Mouse (Mus musculus): Measurements from ENCODE around the gene 2310011J03Rik. TPM values are rescaled to one million over a fixed set of nuclear protein-coding genes. Genes with fewer than 3 reads are reported as not detected.

2310011J03Rik gene
- polyA plus RNA-seq, 1 experiment from 2014 or later = 49.2 TPM

DNA sequence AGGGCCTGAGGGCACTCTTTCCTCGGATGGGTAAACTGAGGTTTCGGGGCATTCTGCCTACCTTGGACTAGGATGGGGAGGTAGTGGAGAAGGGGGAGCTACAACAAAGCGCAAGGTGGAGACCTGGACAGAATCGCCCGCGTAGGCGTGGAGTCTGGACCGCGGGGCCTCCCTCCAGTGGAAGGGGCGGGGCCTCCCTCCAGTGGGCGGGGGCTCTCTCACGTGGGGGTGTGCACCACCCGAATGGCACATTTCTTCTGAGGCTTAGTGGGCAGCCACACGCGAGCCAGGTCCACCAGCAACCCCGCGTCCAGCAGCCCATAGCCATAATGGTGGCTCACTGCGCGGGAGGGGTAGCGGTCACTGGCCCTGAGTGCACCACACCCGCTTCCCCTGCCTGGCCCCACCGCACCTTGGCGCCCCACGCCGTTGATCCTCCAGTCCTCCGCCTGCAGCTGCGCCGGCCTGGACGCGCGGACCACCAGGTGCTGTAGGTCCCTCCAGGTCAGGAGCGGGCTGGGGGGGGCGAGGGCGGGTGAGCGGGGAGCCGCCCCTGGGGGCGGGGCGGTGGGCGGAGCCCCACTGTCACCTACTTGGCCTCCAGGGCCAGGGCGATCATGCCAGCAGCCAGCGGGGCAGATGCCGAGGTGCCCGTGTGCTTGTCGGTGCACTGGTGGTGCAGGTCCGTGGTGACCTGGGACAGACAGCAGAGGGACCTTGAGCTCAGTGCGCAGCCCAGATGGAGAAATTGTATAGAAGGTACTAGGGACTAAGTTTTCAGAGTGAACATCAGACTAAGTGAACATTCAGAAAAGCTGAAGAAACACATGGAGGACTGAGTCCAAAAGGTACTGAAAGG is 3.2 kb upstream of the 2310011J03Rik start:
- WGBS = under 1% methylated on average over 39 of the region's 46 CpGs
- H3K27me3 ChIP-seq (ENCODE audit: control insufficient read depth, insufficient read depth, low read depth, low read length) = no peaks in the 10 kb centered on the region
- peak overlapping the region; percentile 95 for H3K4me2 ChIP-seq (ENCODE audit: low read depth, low read length)
- peaks cover 12% of the 10 kb centered on the region for H3K4me1 ChIP-seq (replicated peaks; ENCODE audit: control insufficient read depth, insufficient read depth, low read length)
- peaks cover 3% of the 10 kb centered on the region; the same call in 1 of the 2 replicates for H3K36me3 ChIP-seq (ENCODE audit: control insufficient read depth, insufficient read depth, low read length)
- H3K9ac ChIP-seq (ENCODE audit: low read length) = peak overlapping the region; percentile 70
- H3K27ac ChIP-seq (ENCODE audit: low read length) = peak overlapping the region; percentile 20; the same call in 1 of the 2 replicates
- peak overlapping the region; percentile 62 for H3K4me3 ChIP-seq (ENCODE audit: low read length)
- H3K9me3 ChIP-seq (ENCODE audit: control insufficient read depth, low read length) = no peaks in the 10 kb centered on the region
- peak; percentile 40 for ATAC-seq (ENCODE audit: low read depth)

DNA sequence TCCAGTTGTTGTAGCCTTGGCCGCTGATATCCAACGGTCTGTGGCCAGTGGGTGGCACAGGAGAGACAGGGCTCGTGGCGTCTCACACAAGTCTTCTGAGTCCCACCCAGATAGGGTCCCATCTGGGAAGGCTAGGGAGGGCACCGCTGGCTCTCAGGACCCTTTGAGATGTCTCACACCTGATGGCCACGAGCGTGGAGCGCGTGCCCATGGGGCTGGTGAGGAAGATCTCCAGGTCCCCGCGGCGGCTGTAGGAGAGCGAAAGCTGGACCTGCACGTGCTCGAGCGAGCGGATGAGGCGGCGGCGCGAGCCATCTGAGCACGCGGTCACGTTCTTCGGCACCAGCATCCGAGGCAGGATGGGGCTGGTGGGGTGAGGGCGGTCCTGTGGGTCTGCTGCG is 2.5 kb upstream of the 2310011J03Rik start:
- H3K27ac ChIP-seq (ENCODE audit: low read length) = no peak overlapping the region
- H3K4me3 ChIP-seq (ENCODE audit: low read length) = peak overlapping the region; percentile 62
- peak; percentile 11 for ATAC-seq (ENCODE audit: low read depth)
- 4% methylated on average over 28 of the region's 28 CpGs for WGBS
- H3K27me3 ChIP-seq (ENCODE audit: control insufficient read depth, insufficient read depth, low read depth, low read length) = no peaks in the 10 kb centered on the region
- peak overlapping the region; percentile 70 for H3K9ac ChIP-seq (ENCODE audit: low read length)
- H3K4me1 ChIP-seq (replicated peaks; ENCODE audit: control insufficient read depth, insufficient read depth, low read length) = peaks cover 12% of the 10 kb centered on the region
- no peaks in the 10 kb centered on the region for H3K9me3 ChIP-seq (ENCODE audit: control insufficient read depth, low read length)
- H3K36me3 ChIP-seq (ENCODE audit: control insufficient read depth, insufficient read depth, low read length) = peaks cover 6% of the 10 kb centered on the region; the same call in 1 of the 2 replicates
- peak overlapping the region; percentile 95 for H3K4me2 ChIP-seq (ENCODE audit: low read depth, low read length)

DNA sequence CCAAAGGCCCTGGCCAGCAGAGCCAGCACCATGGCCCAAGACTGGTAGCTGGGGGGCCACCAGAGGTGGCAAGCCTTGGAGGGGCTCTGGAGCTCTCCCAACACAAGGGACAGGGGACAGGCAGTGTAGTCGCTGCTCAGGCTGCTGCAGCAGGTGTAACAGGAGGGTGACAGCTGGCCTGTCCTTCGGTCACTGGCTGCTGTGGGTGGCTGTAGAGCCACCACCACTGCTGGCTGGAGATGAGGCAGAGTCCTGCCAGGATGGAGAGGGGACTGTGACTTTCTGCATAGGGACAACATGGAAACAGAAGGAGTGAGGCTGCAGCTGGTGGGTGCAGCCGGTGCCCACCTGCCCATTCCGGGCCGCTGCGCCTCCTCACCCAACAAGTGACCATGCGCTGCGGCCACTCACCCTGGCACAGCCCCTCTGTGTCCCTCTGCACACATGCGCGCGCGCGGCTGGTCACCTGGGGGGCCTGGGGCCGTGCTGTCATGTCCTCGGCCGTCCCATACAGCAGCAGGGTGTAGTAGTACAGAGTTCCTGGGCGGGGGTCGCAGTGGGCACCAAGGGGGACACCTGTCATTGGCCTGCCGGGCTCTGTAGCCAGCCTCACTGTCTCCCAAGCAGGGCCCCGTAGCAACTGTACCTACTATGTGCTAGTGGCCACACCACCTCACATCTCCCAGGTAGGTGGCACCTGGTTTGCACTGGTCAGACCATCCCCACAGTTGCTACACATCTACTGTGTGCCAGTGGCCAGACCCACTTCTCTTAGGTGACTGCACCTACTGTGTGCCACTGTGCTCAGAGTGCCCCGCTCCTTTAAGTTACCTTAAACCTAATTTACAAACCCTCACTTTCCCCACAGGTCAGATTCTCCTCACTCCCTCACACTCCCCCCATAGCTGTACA is 1.6 kb upstream of the 2310011J03Rik start:
- no peak for ATAC-seq (ENCODE audit: low read depth)
- H3K27ac ChIP-seq (ENCODE audit: low read length) = no peak overlapping the region
- H3K4me2 ChIP-seq (ENCODE audit: low read depth, low read length) = no peak overlapping the region
- no peak overlapping the region for H3K9ac ChIP-seq (ENCODE audit: low read length)
- H3K9me3 ChIP-seq (ENCODE audit: control insufficient read depth, low read length) = no peaks in the 10 kb centered on the region
- peaks cover 6% of the 10 kb centered on the region; the same call in 1 of the 2 replicates for H3K36me3 ChIP-seq (ENCODE audit: control insufficient read depth, insufficient read depth, low read length)
- peaks cover 13% of the 10 kb centered on the region for H3K4me1 ChIP-seq (replicated peaks; ENCODE audit: control insufficient read depth, insufficient read depth, low read length)
- H3K4me3 ChIP-seq (ENCODE audit: low read length) = no peak overlapping the region
- WGBS = 87% methylated on average over 21 of the region's 21 CpGs
- no peaks in the 10 kb centered on the region for H3K27me3 ChIP-seq (ENCODE audit: control insufficient read depth, insufficient read depth, low read depth, low read length)

DNA sequence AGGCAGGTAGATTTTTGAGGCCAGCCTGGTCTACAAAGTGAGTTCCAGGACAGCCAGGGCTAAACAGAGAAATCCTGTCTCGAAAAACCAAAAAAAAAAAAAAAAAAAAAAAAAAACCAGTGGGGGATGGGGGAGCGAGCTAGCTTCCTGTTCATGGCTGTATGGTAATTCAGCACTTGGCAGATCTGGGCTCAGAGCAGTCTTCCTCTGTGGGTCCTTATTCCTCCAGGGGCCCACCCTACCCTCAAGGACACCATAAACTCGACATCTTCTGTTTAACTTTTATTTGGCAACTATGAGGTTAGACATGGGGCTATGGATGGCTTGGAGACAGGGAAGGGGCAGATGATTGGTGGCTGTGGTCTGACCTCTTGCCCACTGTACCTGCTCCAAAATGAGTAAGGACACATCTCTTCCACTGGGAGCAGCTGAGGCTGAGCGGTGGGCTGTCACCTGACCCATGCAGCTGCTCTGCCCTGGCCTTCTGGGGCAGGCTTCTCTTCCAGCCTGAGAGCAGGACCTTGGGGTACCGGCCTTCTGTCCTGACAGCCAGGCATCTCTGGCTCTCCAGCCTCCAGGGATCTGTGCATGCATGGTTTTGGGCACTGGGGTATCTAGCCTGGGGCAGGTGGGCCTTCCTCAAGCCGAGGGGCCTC is 805 bp upstream of the 2310011J03Rik start:
- H3K27me3 ChIP-seq (ENCODE audit: control insufficient read depth, insufficient read depth, low read depth, low read length) = peaks cover 6% of the 10 kb centered on the region
- ATAC-seq (ENCODE audit: low read depth) = no peak
- no peak overlapping the region for H3K4me3 ChIP-seq (ENCODE audit: low read length)
- peaks cover 6% of the 10 kb centered on the region; the same call in 1 of the 2 replicates for H3K36me3 ChIP-seq (ENCODE audit: control insufficient read depth, insufficient read depth, low read length)
- H3K4me2 ChIP-seq (ENCODE audit: low read depth, low read length) = no peak overlapping the region
- peaks cover 21% of the 10 kb centered on the region for H3K4me1 ChIP-seq (replicated peaks; ENCODE audit: control insufficient read depth, insufficient read depth, low read length)
- 74% methylated on average over 6 of the region's 6 CpGs for WGBS
- H3K27ac ChIP-seq (ENCODE audit: low read length) = no peak overlapping the region
- no peaks in the 10 kb centered on the region for H3K9me3 ChIP-seq (ENCODE audit: control insufficient read depth, low read length)
- no peak overlapping the region for H3K9ac ChIP-seq (ENCODE audit: low read length)

DNA sequence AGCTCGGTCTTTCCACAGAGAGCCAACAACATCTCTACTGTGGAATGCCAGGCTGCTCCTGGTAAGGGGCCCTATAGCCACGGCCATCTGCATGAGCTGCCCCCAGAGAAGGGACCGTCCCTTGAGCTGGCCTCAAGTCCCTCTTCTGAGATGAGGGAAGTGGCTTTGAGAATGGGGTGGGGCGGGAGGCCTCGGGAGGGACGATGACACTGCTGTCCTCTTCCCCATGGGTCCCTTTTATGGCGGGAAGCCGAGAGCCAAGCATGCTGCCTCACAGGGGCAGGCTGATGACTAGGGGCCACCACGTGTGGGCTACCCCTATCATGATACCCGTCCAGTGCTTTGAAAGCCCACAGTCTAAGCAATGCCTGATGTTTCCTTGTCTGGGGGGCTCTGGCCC is 3.3 kb downstream of the 2310011J03Rik start:
- ATAC-seq (ENCODE audit: low read depth) = no peak
- peaks cover 36% of the 10 kb centered on the region for H3K4me1 ChIP-seq (replicated peaks; ENCODE audit: control insufficient read depth, insufficient read depth, low read length)
- H3K9ac ChIP-seq (ENCODE audit: low read length) = no peak overlapping the region
- peaks cover 47% of the 10 kb centered on the region for H3K27me3 ChIP-seq (ENCODE audit: control insufficient read depth, insufficient read depth, low read depth, low read length)
- H3K4me3 ChIP-seq (ENCODE audit: low read length) = no peak overlapping the region
- no peak overlapping the region for H3K4me2 ChIP-seq (ENCODE audit: low read depth, low read length)
- H3K36me3 ChIP-seq (ENCODE audit: control insufficient read depth, insufficient read depth, low read length) = peaks cover 6% of the 10 kb centered on the region; the same call in 1 of the 2 replicates
- 47% methylated on average over 10 of the region's 10 CpGs for WGBS
- H3K27ac ChIP-seq (ENCODE audit: low read length) = no peak overlapping the region
- H3K9me3 ChIP-seq (ENCODE audit: control insufficient read depth, low read length) = no peaks in the 10 kb centered on the region

DNA sequence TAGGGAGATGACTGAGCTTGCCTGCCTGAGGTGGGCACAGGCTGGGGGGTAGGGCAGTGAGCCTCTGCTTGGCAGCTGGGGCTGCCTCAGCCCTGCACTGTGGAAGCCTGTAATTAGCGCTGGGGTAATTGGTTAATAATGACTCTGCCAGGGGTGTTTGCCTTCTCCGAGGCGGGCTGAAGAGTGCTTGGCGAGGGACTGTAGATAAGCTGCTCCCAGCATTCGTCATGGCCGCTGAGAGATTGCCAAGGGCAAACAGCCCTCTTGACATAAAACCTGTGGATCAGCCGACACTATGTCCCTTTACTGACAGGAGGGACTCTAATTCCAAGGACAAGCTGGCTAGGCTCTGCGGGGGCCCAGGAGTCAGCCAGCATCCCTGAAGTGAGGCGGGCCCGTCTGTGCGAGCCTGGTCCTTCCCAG is 4.0 kb downstream of the 2310011J03Rik start:
- Histone ChIP-seq H3K4me2 (ENCODE audit: low read depth, low read length) (0 out of 2 replicates have a peak overlapping the region, but pooled peaks have one; percentile 10), H3K4me1 (replicated peaks; ENCODE audit: control insufficient read depth, insufficient read depth, low read length) (peaks cover 36% of the 10 kb centered on the region), H3K9me3 (ENCODE audit: control insufficient read depth, low read length) (no peaks in the 10 kb centered on the region), H3K36me3 (ENCODE audit: control insufficient read depth, insufficient read depth, low read length) (peaks cover 6% of the 10 kb centered on the region; the same call in 1 of the 2 replicates), H3K9ac (ENCODE audit: low read length) (peak overlapping the region; percentile 27; the same call in 1 of the 2 replicates), H3K4me3 (ENCODE audit: low read length) (no peak overlapping the region), H3K27ac (ENCODE audit: low read length) (no peak overlapping the region), H3K27me3 (ENCODE audit: control insufficient read depth, insufficient read depth, low read depth, low read length) (peaks cover 54% of the 10 kb centered on the region)
- ATAC-seq (ENCODE audit: low read depth) = 0 out of 2 replicates have a peak, but pooled peaks have one; percentile 6
- 17% methylated on average over 11 of the region's 11 CpGs for WGBS

DNA sequence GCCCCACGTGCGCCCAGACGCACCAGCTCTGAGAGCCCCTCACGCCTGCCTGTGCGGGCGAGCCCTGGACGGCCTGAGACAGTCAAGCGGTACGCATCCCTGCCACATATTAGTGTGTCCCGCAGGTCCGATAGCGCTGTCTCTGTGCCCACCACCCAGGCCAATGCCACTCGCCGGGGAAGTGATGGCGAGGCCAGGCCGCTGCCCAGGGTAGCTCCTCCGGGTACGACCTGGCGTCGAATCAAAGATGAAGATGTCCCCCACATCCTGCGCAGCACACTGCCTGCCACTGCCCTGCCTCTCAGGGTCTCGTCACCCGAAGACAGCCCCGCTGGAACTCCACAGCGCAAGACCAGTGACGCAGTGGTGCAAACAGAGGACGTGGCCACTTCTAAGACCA is 5.0 kb downstream of the 2310011J03Rik start:
- Histone ChIP-seq H3K4me2 (ENCODE audit: low read depth, low read length) (no peak overlapping the region), H3K4me3 (ENCODE audit: low read length) (no peak overlapping the region), H3K27ac (ENCODE audit: low read length) (no peak overlapping the region), H3K9ac (ENCODE audit: low read length) (peak overlapping the region; percentile 27; the same call in 1 of the 2 replicates), H3K9me3 (ENCODE audit: control insufficient read depth, low read length) (no peaks in the 10 kb centered on the region), H3K27me3 (ENCODE audit: control insufficient read depth, insufficient read depth, low read depth, low read length) (peaks cover 59% of the 10 kb centered on the region), H3K36me3 (ENCODE audit: control insufficient read depth, insufficient read depth, low read length) (peaks cover 6% of the 10 kb centered on the region; the same call in 1 of the 2 replicates), H3K4me1 (replicated peaks; ENCODE audit: control insufficient read depth, insufficient read depth, low read length) (peaks cover 36% of the 10 kb centered on the region)
- 36% methylated on average over 27 of the region's 27 CpGs for WGBS
- ATAC-seq (ENCODE audit: low read depth) = no peak

DNA sequence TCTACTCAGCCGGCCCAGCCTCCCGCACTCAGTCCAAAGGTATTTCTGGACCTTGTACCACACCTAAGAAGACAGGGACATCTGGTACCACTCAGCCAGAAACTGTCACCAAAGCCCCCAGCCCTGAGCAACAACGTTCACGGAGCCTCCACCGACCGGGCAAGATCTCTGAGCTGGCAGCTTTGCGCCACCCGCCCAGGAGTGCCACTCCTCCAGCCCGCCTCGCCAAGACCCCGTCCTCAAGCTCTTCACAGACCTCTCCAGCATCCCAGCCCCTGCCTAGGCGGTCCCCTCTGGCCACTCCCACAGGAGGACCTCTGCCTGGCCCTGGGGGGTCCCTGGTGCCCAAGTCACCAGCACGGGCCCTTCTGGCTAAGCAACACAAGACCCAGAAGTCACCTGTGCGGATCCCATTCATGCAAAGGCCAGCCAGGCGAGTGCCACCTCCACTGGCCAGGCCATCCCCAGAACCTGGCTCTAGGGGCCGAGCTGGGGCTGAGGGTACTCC is 5.8 kb downstream of the 2310011J03Rik start:
- Histone ChIP-seq H3K27ac (ENCODE audit: low read length) (no peak overlapping the region), H3K36me3 (ENCODE audit: control insufficient read depth, insufficient read depth, low read length) (peaks cover 6% of the 10 kb centered on the region; the same call in 1 of the 2 replicates), H3K9me3 (ENCODE audit: control insufficient read depth, low read length) (no peaks in the 10 kb centered on the region), H3K27me3 (ENCODE audit: control insufficient read depth, insufficient read depth, low read depth, low read length) (peaks cover 59% of the 10 kb centered on the region), H3K4me3 (ENCODE audit: low read length) (no peak overlapping the region), H3K9ac (ENCODE audit: low read length) (no peak overlapping the region), H3K4me1 (replicated peaks; ENCODE audit: control insufficient read depth, insufficient read depth, low read length) (peaks cover 34% of the 10 kb centered on the region), H3K4me2 (ENCODE audit: low read depth, low read length) (no peak overlapping the region)
- ATAC-seq (ENCODE audit: low read depth) = no peak
- WGBS = 40% methylated on average over 16 of the region's 16 CpGs

Data from lung, embryonic 16.5 days (tissue).